Mouse (Mus musculus): ENCODE results near the gene Osbpl2. TPM values are rescaled to one million over a fixed set of nuclear protein-coding genes. Genes with fewer than 3 reads are reported as not detected.

Gene Osbpl2
- polyA plus RNA-seq (2015; fragmentation: Nextera tagmentation; extraction: Ambion mirVana): 35.0 TPM in 2 replicates

GRCm38 (mm10) chr2:180118661-180119438 is at the start of gene Osbpl2:
TSS of gene Osbpl2 (plus strand) at chr2:180119306.
- peak within 1 kb of the TSS; percentile 84 for H3K9ac ChIP-seq (ENCODE audit: low read length)
- H3K27me3 ChIP-seq (ENCODE audit: control insufficient read depth, insufficient read depth, low read length): no peaks in the 10 kb centered on the region
- H3K36me3 ChIP-seq (ENCODE audit: control insufficient read depth, insufficient read depth): no peaks in the 10 kb centered on the region
- peak within 1 kb of the TSS; percentile 83 for H3K4me2 ChIP-seq (ENCODE audit: low read depth, low read length)
- H3K4me3 ChIP-seq (ENCODE audit: low read length): peak within 1 kb of the TSS; percentile 82
- H3K27ac ChIP-seq (ENCODE audit: low read length): peak within 1 kb of the TSS; percentile 76
- ATAC-seq (replicated peaks; ENCODE audit: extremely low read depth, insufficient read depth, low FRiP score): peak; percentile 98
- under 1% methylated on average over 52 of the region's 55 CpGs for WGBS
- H3K4me1 ChIP-seq (ENCODE audit: control insufficient read depth, insufficient read depth, low read length): peaks cover 41% of the 10 kb centered on the region
- no peaks in the 10 kb centered on the region for H3K9me3 ChIP-seq (replicated peaks; ENCODE audit: control insufficient read depth, low read length)

GRCm38 (mm10) chr2:180069770-180070480 is 49.2 kb upstream of the Osbpl2 start:
- Histone ChIP-seq H3K9ac (ENCODE audit: low read length) (peak overlapping the region; percentile 83), H3K4me3 (ENCODE audit: low read length) (peak overlapping the region; percentile 86), H3K27me3 (ENCODE audit: control insufficient read depth, insufficient read depth, low read length) (no peaks in the 10 kb centered on the region), H3K36me3 (ENCODE audit: control insufficient read depth, insufficient read depth) (peaks cover 4% of the 10 kb centered on the region; the same call in 1 of the 2 replicates), H3K4me2 (ENCODE audit: low read depth, low read length) (peak overlapping the region; percentile 68), H3K27ac (ENCODE audit: low read length) (peak overlapping the region; percentile 85), H3K4me1 (ENCODE audit: control insufficient read depth, insufficient read depth, low read length) (peaks cover 9% of the 10 kb centered on the region), H3K9me3 (replicated peaks; ENCODE audit: control insufficient read depth, low read length) (no peaks in the 10 kb centered on the region)
- peak; percentile 52 for ATAC-seq (replicated peaks; ENCODE audit: extremely low read depth, insufficient read depth, low FRiP score)
- WGBS: 30% methylated on average over 20 of the region's 20 CpGs

- H3K9me3 ChIP-seq (replicated peaks; ENCODE audit: control insufficient read depth, low read length): no peaks in the 10 kb centered on the region
- H3K9ac ChIP-seq (ENCODE audit: low read length): peak within 1 kb of the TSS; percentile 83
- H3K27me3 ChIP-seq (ENCODE audit: control insufficient read depth, insufficient read depth, low read length): no peaks in the 10 kb centered on the region
- peak within 1 kb of the TSS; percentile 86 for H3K4me3 ChIP-seq (ENCODE audit: low read length)
- peak within 1 kb of the TSS; percentile 85 for H3K27ac ChIP-seq (ENCODE audit: low read length)
- H3K4me2 ChIP-seq (ENCODE audit: low read depth, low read length): peak within 1 kb of the TSS; percentile 96
- peak; percentile 97 for ATAC-seq (replicated peaks; ENCODE audit: extremely low read depth, insufficient read depth, low FRiP score)
- H3K36me3 ChIP-seq (ENCODE audit: control insufficient read depth, insufficient read depth): peaks cover 4% of the 10 kb centered on the region; the same call in 1 of the 2 replicates
- 6% methylated on average over 52 of the region's 58 CpGs for WGBS
- peaks cover 9% of the 10 kb centered on the region for H3K4me1 ChIP-seq (ENCODE audit: control insufficient read depth, insufficient read depth, low read length)
Observed at GRCm38 (mm10) chr2:180070481-180071453, 48.3 kb upstream of the Osbpl2 start, which contains the start of gene Mtg2. TSS of gene Mtg2 (plus strand) at chr2:180070588.

GRCm38 (mm10) chr2:180071671-180072070 is 47.4 kb upstream of the Osbpl2 start:
- H3K9ac ChIP-seq (ENCODE audit: low read length): no peak overlapping the region
- 78% methylated on average over 2 of the region's 2 CpGs for WGBS

GRCm38 (mm10) chr2:180072886-180073285 is 46.2 kb upstream of the Osbpl2 start:
- H3K9ac ChIP-seq (ENCODE audit: low read length): no peak overlapping the region
- no peak overlapping the region for H3K4me2 ChIP-seq (ENCODE audit: low read depth, low read length)
- H3K27ac ChIP-seq (ENCODE audit: low read length): no peak overlapping the region
- H3K27me3 ChIP-seq (ENCODE audit: control insufficient read depth, insufficient read depth, low read length): no peaks in the 10 kb centered on the region
- H3K9me3 ChIP-seq (replicated peaks; ENCODE audit: control insufficient read depth, low read length): no peaks in the 10 kb centered on the region
- no peaks in the 10 kb centered on the region; the same call in 1 of the 2 replicates for H3K36me3 ChIP-seq (ENCODE audit: control insufficient read depth, insufficient read depth)
- no peak for ATAC-seq (replicated peaks; ENCODE audit: extremely low read depth, insufficient read depth, low FRiP score)
- no peak overlapping the region for H3K4me3 ChIP-seq (ENCODE audit: low read length)
- peaks cover 9% of the 10 kb centered on the region for H3K4me1 ChIP-seq (ENCODE audit: control insufficient read depth, insufficient read depth, low read length)
- 81% methylated on average over 7 of the region's 7 CpGs for WGBS

More at GRCm38 (mm10) chr2:180071671-180072070, 47.4 kb upstream of the Osbpl2 start:
- peaks cover 4% of the 10 kb centered on the region; the same call in 1 of the 2 replicates for H3K36me3 ChIP-seq (ENCODE audit: control insufficient read depth, insufficient read depth)
- H3K27me3 ChIP-seq (ENCODE audit: control insufficient read depth, insufficient read depth, low read length): no peaks in the 10 kb centered on the region
- no peak overlapping the region for H3K4me3 ChIP-seq (ENCODE audit: low read length)
- ATAC-seq (replicated peaks; ENCODE audit: extremely low read depth, insufficient read depth, low FRiP score): no peak
- no peak overlapping the region for H3K4me2 ChIP-seq (ENCODE audit: low read depth, low read length)
- H3K4me1 ChIP-seq (ENCODE audit: control insufficient read depth, insufficient read depth, low read length): peaks cover 9% of the 10 kb centered on the region
- H3K27ac ChIP-seq (ENCODE audit: low read length): no peak overlapping the region
- no peaks in the 10 kb centered on the region for H3K9me3 ChIP-seq (replicated peaks; ENCODE audit: control insufficient read depth, low read length)

GRCm38 (mm10) chr2:180077622-180078021 is 41.5 kb upstream of the Osbpl2 start:
- Histone ChIP-seq H3K9me3 (replicated peaks; ENCODE audit: control insufficient read depth, low read length) (no peaks in the 10 kb centered on the region), H3K4me3 (ENCODE audit: low read length) (no peak overlapping the region), H3K27me3 (ENCODE audit: control insufficient read depth, insufficient read depth, low read length) (no peaks in the 10 kb centered on the region), H3K9ac (ENCODE audit: low read length) (no peak overlapping the region), H3K4me2 (ENCODE audit: low read depth, low read length) (no peak overlapping the region), H3K27ac (ENCODE audit: low read length) (no peak overlapping the region), H3K4me1 (ENCODE audit: control insufficient read depth, insufficient read depth, low read length) (no peaks in the 10 kb centered on the region), H3K36me3 (ENCODE audit: control insufficient read depth, insufficient read depth) (peaks cover 4% of the 10 kb centered on the region)
- no peak for ATAC-seq (replicated peaks; ENCODE audit: extremely low read depth, insufficient read depth, low FRiP score)
- 83% methylated on average over 3 of the region's 3 CpGs for WGBS

GRCm38 (mm10) chr2:180080680-180081079 is 38.4 kb upstream of the Osbpl2 start:
- H3K27ac ChIP-seq (ENCODE audit: low read length): no peak overlapping the region
- H3K27me3 ChIP-seq (ENCODE audit: control insufficient read depth, insufficient read depth, low read length): no peaks in the 10 kb centered on the region
- H3K9me3 ChIP-seq (replicated peaks; ENCODE audit: control insufficient read depth, low read length): no peaks in the 10 kb centered on the region
- H3K36me3 ChIP-seq (ENCODE audit: control insufficient read depth, insufficient read depth): peaks cover 7% of the 10 kb centered on the region
- ATAC-seq (replicated peaks; ENCODE audit: extremely low read depth, insufficient read depth, low FRiP score): no peak
- 92% methylated on average over 8 of the region's 8 CpGs for WGBS
- H3K4me1 ChIP-seq (ENCODE audit: control insufficient read depth, insufficient read depth, low read length): no peaks in the 10 kb centered on the region
- no peak overlapping the region for H3K9ac ChIP-seq (ENCODE audit: low read length)
- H3K4me2 ChIP-seq (ENCODE audit: low read depth, low read length): no peak overlapping the region
- H3K4me3 ChIP-seq (ENCODE audit: low read length): no peak overlapping the region

GRCm38 (mm10) chr2:180083063-180083462 is 36.0 kb upstream of the Osbpl2 start:
- H3K27me3 ChIP-seq (ENCODE audit: control insufficient read depth, insufficient read depth, low read length): no peaks in the 10 kb centered on the region
- WGBS: 87% methylated on average over 10 of the region's 10 CpGs
- H3K9me3 ChIP-seq (replicated peaks; ENCODE audit: control insufficient read depth, low read length): no peaks in the 10 kb centered on the region
- H3K9ac ChIP-seq (ENCODE audit: low read length): no peak overlapping the region
- no peak for ATAC-seq (replicated peaks; ENCODE audit: extremely low read depth, insufficient read depth, low FRiP score)
- H3K4me3 ChIP-seq (ENCODE audit: low read length): no peak overlapping the region
- peaks cover 7% of the 10 kb centered on the region for H3K36me3 ChIP-seq (ENCODE audit: control insufficient read depth, insufficient read depth)
- no peak overlapping the region for H3K4me2 ChIP-seq (ENCODE audit: low read depth, low read length)
- H3K27ac ChIP-seq (ENCODE audit: low read length): no peak overlapping the region
- H3K4me1 ChIP-seq (ENCODE audit: control insufficient read depth, insufficient read depth, low read length): no peaks in the 10 kb centered on the region
